Mouse (Mus musculus) cerebellum, adult 11-12 months (tissue): ENCODE results near the gene Adar.
A peak's percentile ranks its signal among the peaks of the same experiment; 100 is the strongest.

Source experiments
- DNase-seq: peaks from one replicate; pipeline ENCODE4 v3.0.0; 2022

The Adar gene

GRCm38 (mm10) chr3:89732091-89732490 lies 17.3 kb downstream of the Adar start:
- no peak for DNase-seq

GRCm38 (mm10) chr3:89738509-89738908 lies 23.7 kb downstream of the Adar start:
- no peak for DNase-seq

- no peak for DNase-seq
These were observed 37.5 kb downstream of the Adar start for GRCm38 (mm10) chr3:89752307-89752706.

- DNase-seq = peak; percentile 67
These were observed 40.5 kb downstream of the Adar start for GRCm38 (mm10) chr3:89755283-89755682.

- peak; percentile 58 for DNase-seq
These were observed 43.0 kb downstream of the Adar start for GRCm38 (mm10) chr3:89757851-89758250.

GRCm38 (mm10) chr3:89759786-89760185 lies 45.0 kb downstream of the Adar start:
- DNase-seq = peak; percentile 93

GRCm38 (mm10) chr3:89764119-89764724 lies 49.4 kb downstream of the Adar start, which contains the start of gene Chrnb2:
Gene Chrnb2, minus strand, starts transcription at chr3:89764632.
- peak; percentile 68 for DNase-seq

- DNase-seq = no peak
These were observed 54.8 kb downstream of the Adar start for GRCm38 (mm10) chr3:89769584-89769983.

- no peak for DNase-seq
These were observed 55.7 kb downstream of the Adar start for GRCm38 (mm10) chr3:89770425-89771002.

GRCm38 (mm10) chr3:89772588-89772967 lies 57.8 kb downstream of the Adar start:
- DNase-seq = peak; percentile 88

- DNase-seq = peak; percentile 98
These were observed 58.3 kb downstream of the Adar start, which contains the start of gene Ube2q1 for GRCm38 (mm10) chr3:89772968-89773709. Gene Ube2q1, plus strand, starts transcription at chr3:89773616.

GRCm38 (mm10) chr3:89773740-89774211 lies 59.0 kb downstream of the Adar start:
- DNase-seq = peak; percentile 71

- no peak for DNase-seq
These were observed 59.6 kb downstream of the Adar start for GRCm38 (mm10) chr3:89774236-89774960.

- DNase-seq = no peak
These were observed 61.2 kb downstream of the Adar start for GRCm38 (mm10) chr3:89776001-89776400.

- DNase-seq = no peak
These were observed 65.3 kb downstream of the Adar start for GRCm38 (mm10) chr3:89780102-89780501.

GRCm38 (mm10) chr3:89781640-89782039 lies 66.8 kb downstream of the Adar start:
- no peak for DNase-seq

GRCm38 (mm10) chr3:89784991-89785753 lies 70.3 kb downstream of the Adar start:
- DNase-seq = peak; percentile 66

- no peak for DNase-seq
These were observed 71.5 kb downstream of the Adar start for GRCm38 (mm10) chr3:89786275-89786674.

- no peak for DNase-seq
These were observed 74.0 kb downstream of the Adar start for GRCm38 (mm10) chr3:89788680-89789352.

- DNase-seq = no peak
These were observed 79.8 kb downstream of the Adar start for GRCm38 (mm10) chr3:89794616-89795015.

GRCm38 (mm10) chr3:89795746-89796145 lies 80.9 kb downstream of the Adar start:
- DNase-seq = no peak

GRCm38 (mm10) chr3:89796358-89796757 lies 81.5 kb downstream of the Adar start:
- DNase-seq = no peak
